Mouse (Mus musculus) liver, postnatal 0 days (tissue): Measurements from ENCODE around the gene U2af1l4. TPM values are rescaled to one million over a fixed set of nuclear protein-coding genes. Genes with fewer than 3 reads are reported as not detected.

ENCODE experiments used
- ATAC-seq: fragments of 200-750 bp; cut with Nextera tagmentation; 2 replicates; pipeline ENCODE4 v1.8.0; 2017; ENCODE audit warnings: mild to moderate bottlenecking, moderate library complexity
- DNase-seq: peaks from one replicate; pipeline ENCODE4 v3.0.0-alpha.2; 2016
- H3K27ac ChIP-seq: fragments of 300-500 bp; sonication (generic); 2 replicates; pipeline ENCODE4 v1.5.1; 2014; ENCODE audit warnings: antibody characterized with exemption, moderate library complexity, mild to moderate bottlenecking, low read depth
- H3K27me3 ChIP-seq: fragments of 300-500 bp; sonication (generic); 2 replicates; pipeline ENCODE4 v1.6.1; 2014; ENCODE audit warnings: low read length, control low read depth, mixed read lengths; ENCODE audit not compliant: insufficient read depth
- H3K36me3 ChIP-seq: fragments of 300-500 bp; sonication (generic); replicated peaks from 2 replicates; pipeline ENCODE4 v1.6.1; 2014; ENCODE audit warnings: mild to moderate bottlenecking, control low read depth, low read length, moderate library complexity, mixed read lengths; ENCODE audit not compliant: insufficient read depth
- H3K4me1 ChIP-seq: fragments of 300-500 bp; sonication (generic); 2 replicates; pipeline ENCODE4 v1.6.1; 2014; ENCODE audit warnings: antibody characterized with exemption, mild to moderate bottlenecking, control low read depth; ENCODE audit not compliant: insufficient read depth
- H3K4me2 ChIP-seq: fragments of 300-500 bp; sonication (generic); 2 replicates; pipeline ENCODE4 v1.6.1; 2014; ENCODE audit warnings: low read depth, mild to moderate bottlenecking, low read length, moderate library complexity, mixed read lengths
- H3K4me3 ChIP-seq: fragments of 300-500 bp; sonication (generic); 2 replicates; pipeline ENCODE4 v1.5.1; 2014; ENCODE audit warnings: low read depth, low read length
- H3K9ac ChIP-seq: fragments of 300-500 bp; sonication (generic); replicated peaks from 2 replicates; pipeline ENCODE4 v1.6.1; 2014; ENCODE audit warnings: mild to moderate bottlenecking, moderate library complexity
- H3K9me3 ChIP-seq: fragments of 300-500 bp; sonication (generic); 2 replicates; pipeline ENCODE4 v1.6.1; 2016; ENCODE audit warnings: mild to moderate bottlenecking, control low read depth, low read length, mixed read lengths
- CTCF ChIP-seq: sonication (generic); IDR thresholded peaks from 2 replicates; pipeline ENCODE4 v1.5.1; 2016; ENCODE audit warnings: antibody characterized with exemption, low read depth
- EP300 ChIP-seq: IDR thresholded peaks from 2 replicates; pipeline ENCODE4 v1.6.1; 2016; ENCODE audit warnings: antibody characterized with exemption, low read depth, mild to moderate bottlenecking
- WGBS: fragments of 180-500 bp; shearing (Covaris S2); extraction: QIAGEN DNeasy Blood & Tissue Kit; methylation state at CpG from one replicate; pipeline ENCODE4 v1.1.7; 2014; ENCODE audit not compliant: insufficient replicate concordance; 5-methylcytosine and 5-hydroxymethylcytosine counted together
- microRNA-seq: library from miRNA; unstranded; fragments of <30 nt; microRNA quantifications from one replicate; pipeline ENCODE4, GENCODE M21; 2016
- polyA plus RNA-seq: library from polyadenylated mRNA; unstranded; fragments of >200 nt; fragmentation: Nextera tagmentation; extraction: Ambion mirVana; gene quantifications from 2 replicates; pipeline ENCODE4 v1.2.1, GENCODE M21; 2015

The U2af1l4 gene
- polyA plus RNA-seq, 1 experiment from 2014 or later: 34.4 TPM

DNA sequence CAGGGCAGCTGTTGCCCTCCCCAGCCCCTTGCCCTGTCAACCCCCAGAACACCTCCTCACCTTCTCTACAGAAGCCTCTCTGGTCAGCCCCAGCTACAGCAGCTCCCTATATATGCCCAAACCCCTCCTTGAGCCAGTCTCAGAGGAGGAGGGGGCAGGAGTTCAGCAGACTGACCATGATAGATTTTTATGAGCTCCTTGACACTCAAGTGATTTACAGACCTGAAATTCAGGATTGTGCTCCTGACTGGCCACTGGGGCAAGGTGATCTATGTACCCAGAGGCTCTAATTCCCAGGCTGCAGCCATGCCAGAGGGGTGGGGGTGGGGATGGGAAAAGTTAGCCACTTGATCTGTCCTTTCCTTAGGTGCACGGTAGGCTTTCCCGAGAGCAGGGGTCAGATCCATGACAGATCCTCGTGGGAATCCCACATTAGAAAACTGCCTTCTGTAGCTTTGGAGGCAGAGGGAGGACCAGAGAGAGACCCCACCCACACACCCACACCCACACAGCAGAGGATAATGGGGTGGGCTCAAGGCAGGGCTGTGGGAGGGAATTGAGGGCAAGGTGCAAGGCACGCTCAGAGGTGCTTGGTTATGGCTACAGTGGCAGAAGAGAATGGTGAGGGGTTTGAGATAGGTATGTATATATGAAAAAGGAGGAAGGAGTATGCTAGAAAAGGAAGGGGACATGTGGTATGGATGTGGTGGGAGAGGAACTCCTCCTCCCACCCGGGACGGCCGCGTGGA lies 49.7 kb downstream of the U2af1l4 start, which contains the start of gene Upk1a:
Gene Upk1a (minus strand): TSS at position 194 of the 749 bp plus-strand sequence.
- Histone ChIP-seq H3K4me2 (no peak within 1 kb of the TSS), H3K4me3 (no peak within 1 kb of the TSS), H3K36me3 (peaks cover 13% of the 10 kb centered on the region), H3K9ac (no peak within 1 kb of the TSS), H3K4me1 (0 out of 2 replicates have a peak, but pooled peaks cover 2% of the 10 kb centered on the region), H3K27ac (no peak within 1 kb of the TSS), H3K27me3 (no peaks in the 10 kb centered on the region), H3K9me3 (no peaks in the 10 kb centered on the region)
- no peak for TF ChIP-seq CTCF
- TF ChIP-seq EP300: no peak
- WGBS: 73% methylated on average over 8 of the region's 8 CpGs
- DNase-seq (no peak), ATAC-seq (no peak)

DNA sequence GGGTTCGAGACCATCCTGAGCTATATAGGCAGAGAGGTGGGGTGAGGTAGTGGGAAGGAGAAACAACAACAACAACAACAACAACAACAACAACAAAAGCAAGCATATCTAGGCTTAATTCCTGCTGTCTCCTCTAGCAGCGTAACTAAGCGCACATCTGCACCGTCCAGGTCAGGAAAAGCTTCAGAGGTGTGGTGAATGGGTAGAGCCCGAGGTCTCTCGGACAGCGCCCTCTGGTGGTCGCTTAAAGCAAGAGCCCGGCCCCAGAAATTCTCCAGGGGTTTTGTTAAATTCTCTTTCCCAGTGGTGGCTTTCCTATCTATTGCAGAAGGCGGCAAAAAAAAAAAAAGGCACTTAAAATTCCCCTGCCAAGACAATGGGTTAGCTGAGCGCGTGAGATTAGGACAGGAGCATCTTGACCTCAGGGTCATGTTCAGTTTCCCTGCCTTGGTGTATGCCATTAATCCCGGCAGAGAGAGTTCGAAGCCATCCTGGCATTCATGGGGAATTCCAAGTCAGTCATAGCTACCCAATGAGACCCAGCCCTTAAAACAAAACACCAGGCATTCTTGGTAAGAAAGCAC lies 50.5 kb downstream of the U2af1l4 start:
- 18% methylated on average over 14 of the region's 14 CpGs for WGBS
- H3K36me3 ChIP-seq: peaks cover 20% of the 10 kb centered on the region
- no peak overlapping the region for H3K4me2 ChIP-seq
- H3K4me1 ChIP-seq: 0 out of 2 replicates have a peak, but pooled peaks cover 2% of the 10 kb centered on the region
- TF ChIP-seq EP300 (no peak), CTCF (peak; percentile 73)
- no peaks in the 10 kb centered on the region for H3K27me3 ChIP-seq
- H3K9me3 ChIP-seq: no peaks in the 10 kb centered on the region
- H3K4me3 ChIP-seq: no peak overlapping the region
- no peak overlapping the region for H3K9ac ChIP-seq
- no peak overlapping the region for H3K27ac ChIP-seq
- ATAC-seq (peak; percentile 58; the same call in 1 of the 2 replicates), DNase-seq (peak; percentile 79)

DNA sequence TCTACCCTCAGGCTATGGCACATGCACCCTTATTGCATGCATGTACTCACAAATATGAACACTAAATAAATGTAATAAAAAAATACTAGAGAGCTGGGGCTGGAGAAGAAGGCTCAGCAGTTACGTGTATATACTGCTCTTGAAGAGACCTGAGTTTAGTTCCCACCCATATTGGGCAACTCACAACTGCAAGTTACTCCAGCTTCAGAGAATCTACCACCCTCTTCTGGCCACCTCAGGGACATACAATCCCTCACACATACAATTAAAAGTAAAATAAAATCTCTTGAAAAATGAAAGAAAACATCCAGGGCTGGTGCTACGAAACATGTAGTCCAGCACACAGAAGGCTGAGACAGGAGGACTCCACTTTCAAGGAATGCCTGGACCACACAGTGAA lies 51.4 kb downstream of the U2af1l4 start:
- DNase-seq (no peak), ATAC-seq (peak; percentile 44)
- no peak overlapping the region for H3K9ac ChIP-seq
- H3K4me3 ChIP-seq: no peak overlapping the region
- peak; percentile 54 for TF ChIP-seq CTCF
- no peak for TF ChIP-seq EP300
- H3K27me3 ChIP-seq: no peaks in the 10 kb centered on the region
- H3K4me1 ChIP-seq: 0 out of 2 replicates have a peak, but pooled peaks cover 2% of the 10 kb centered on the region
- 43% methylated on average over 2 of the region's 2 CpGs for WGBS
- H3K4me2 ChIP-seq: no peak overlapping the region
- H3K9me3 ChIP-seq: no peaks in the 10 kb centered on the region
- no peak overlapping the region for H3K27ac ChIP-seq
- H3K36me3 ChIP-seq: peaks cover 28% of the 10 kb centered on the region

Small RNA genes lying within 50 kb of the gene (microRNA-seq; reads per million reads assigned to microRNA genes)
- gene Gm38670 (2.0 reads per million), gene Mir3569 (not detected)

Other genes starting within 250 kb of the U2af1l4 start
- gene Syne4, start 248.5 kb upstream of the U2af1l4 start, polyA plus RNA-seq: 11.4 and 12.8 TPM in 2 replicates
- not detected in 2 replicates for gene E130208F15Rik, start 241.6 kb upstream of the U2af1l4 start, polyA plus RNA-seq
- gene Sdhaf1, start 239.4 kb upstream of the U2af1l4 start, polyA plus RNA-seq: 14.0 TPM in 2 replicates
- 7.4 and 8.3 TPM in 2 replicates for gene Lrfn3, start 200.5 kb upstream of the U2af1l4 start, polyA plus RNA-seq
- gene Tyrobp, start 149.5 kb upstream of the U2af1l4 start, polyA plus RNA-seq: 221 and 231 TPM in 2 replicates
- gene Hcst, start 143.4 kb upstream of the U2af1l4 start, polyA plus RNA-seq: 17.4 and 17.6 TPM in 2 replicates
- 1.7 and 2.3 TPM in 2 replicates for gene Nfkbid, start 141.6 kb upstream of the U2af1l4 start, polyA plus RNA-seq
- 1.2 and 1.6 TPM in 2 replicates for gene Aplp1, start 117.8 kb upstream of the U2af1l4 start, polyA plus RNA-seq
- 0.05 TPM in 1 of 2 replicates, not detected in the other for gene Kirrel2, start 105.6 kb upstream of the U2af1l4 start, polyA plus RNA-seq
- 0.06 and 0.07 TPM in 2 replicates for gene Nphs1, start 105.0 kb upstream of the U2af1l4 start, polyA plus RNA-seq
- gene Prodh2, start 69.7 kb upstream of the U2af1l4 start, polyA plus RNA-seq: 203 and 205 TPM in 2 replicates
- 1.0 and 1.1 TPM in 2 replicates for gene Arhgap33, start 28.2 kb upstream of the U2af1l4 start, polyA plus RNA-seq
- gene Hspb6, start 11.1 kb upstream of the U2af1l4 start, polyA plus RNA-seq: 4.9 and 6.6 TPM in 2 replicates
- 0.53 and 1.1 TPM in 2 replicates for gene Proser3, start 11.0 kb upstream of the U2af1l4 start, polyA plus RNA-seq
- 16.0 and 18.9 TPM in 2 replicates for gene Lin37, start 3.5 kb upstream of the U2af1l4 start, polyA plus RNA-seq
- 1.5 and 1.8 TPM in 2 replicates for gene Gm49396, start within 50 bp of the U2af1l4 start, polyA plus RNA-seq
- 85.3 and 94.5 TPM in 2 replicates for gene Psenen, start 326 bp downstream of the U2af1l4 start, polyA plus RNA-seq
- 0.52 and 1.2 TPM in 2 replicates for gene Igflr1, start 2.1 kb downstream of the U2af1l4 start, polyA plus RNA-seq
- gene Kmt2b, start 25.4 kb downstream of the U2af1l4 start, polyA plus RNA-seq: 1.9 and 3.1 TPM in 2 replicates
- gene Zbtb32, start 35.6 kb downstream of the U2af1l4 start, polyA plus RNA-seq: 0.53 and 1.2 TPM in 2 replicates
- gene Upk1a, start 49.5 kb downstream of the U2af1l4 start, polyA plus RNA-seq: 0.07 and 0.14 TPM in 2 replicates
- 995 and 998 TPM in 2 replicates for gene Cox6b1, start 62.9 kb downstream of the U2af1l4 start, polyA plus RNA-seq
- gene Etv2, start 72.6 kb downstream of the U2af1l4 start, polyA plus RNA-seq: not detected in 2 replicates
- gene Rbm42, start 87.0 kb downstream of the U2af1l4 start, polyA plus RNA-seq: 41.8 and 43.3 TPM in 2 replicates
- gene Haus5, start 101.7 kb downstream of the U2af1l4 start, polyA plus RNA-seq: 11.4 and 13.0 TPM in 2 replicates
- gene Pmis2, start 108.3 kb downstream of the U2af1l4 start, polyA plus RNA-seq: not detected in 2 replicates
- 0.53 and 1.4 TPM in 2 replicates for gene 2200002J24Rik, start 135.6 kb downstream of the U2af1l4 start, polyA plus RNA-seq
- gene Atp4a, start 148.9 kb downstream of the U2af1l4 start, polyA plus RNA-seq: 1.1 and 1.6 TPM in 2 replicates
- 153 and 158 TPM in 2 replicates for gene Tmem147, start 166.2 kb downstream of the U2af1l4 start, polyA plus RNA-seq
- 0.12 TPM in 1 of 2 replicates, not detected in the other for gene Gapdhs, start 180.4 kb downstream of the U2af1l4 start, polyA plus RNA-seq
- gene Sbsn, start 188.2 kb downstream of the U2af1l4 start, polyA plus RNA-seq: 0.69 and 0.77 TPM in 2 replicates
- 1.5 and 1.8 TPM in 2 replicates for gene Dmkn, start 200.5 kb downstream of the U2af1l4 start, polyA plus RNA-seq
- gene Krtdap, start 224.6 kb downstream of the U2af1l4 start, polyA plus RNA-seq: not detected in 2 replicates